Mouse (Mus musculus) gastrocnemius, adult 2 months (tissue): ENCODE measurements around the gene Olfr1373. TPM values are rescaled to one million over a fixed set of nuclear protein-coding genes. Genes with fewer than 3 reads are reported as not detected.

Experiments used
- DNase-seq: peaks from one replicate; pipeline ENCODE4 v3.0.0; 2022
- H3K27ac ChIP-seq: fragments of 200-600 bp; 2 replicates; pipeline ENCODE4 v1.8.1; 2022; ENCODE audit warnings: mild to moderate bottlenecking
- H3K4me3 ChIP-seq: fragments of 200-600 bp; 2 replicates; pipeline ENCODE4 v1.8.1; 2022; ENCODE audit warnings: mild to moderate bottlenecking, moderate library complexity
- CTCF ChIP-seq: fragments of 200-600 bp; IDR thresholded peaks from 2 replicates; pipeline ENCODE4 v1.8.1; 2022; ENCODE audit warnings: antibody characterized with exemption, mild to moderate bottlenecking, moderate library complexity
- intact Hi-C: fragments of 180-260 bp; cut with DNase I; formaldehyde crosslinking; loops from one replicate; pipeline ENCODE4 v1.15.1; 2025
- microRNA-seq: library from miRNA; unstranded; fragments of <30 nt; microRNA quantifications from one replicate; pipeline ENCODE4 v1.2.0, GENCODE M21; 2021
- total RNA-seq, 2 experiments: library from RNA; stranded (reverse); gene quantifications; 2 replicates each; pipeline ENCODE4 v1.2.3; 2021

Gene Olfr1373
- total RNA-seq, 2 experiments from 2014 or later: not detected

DNA sequence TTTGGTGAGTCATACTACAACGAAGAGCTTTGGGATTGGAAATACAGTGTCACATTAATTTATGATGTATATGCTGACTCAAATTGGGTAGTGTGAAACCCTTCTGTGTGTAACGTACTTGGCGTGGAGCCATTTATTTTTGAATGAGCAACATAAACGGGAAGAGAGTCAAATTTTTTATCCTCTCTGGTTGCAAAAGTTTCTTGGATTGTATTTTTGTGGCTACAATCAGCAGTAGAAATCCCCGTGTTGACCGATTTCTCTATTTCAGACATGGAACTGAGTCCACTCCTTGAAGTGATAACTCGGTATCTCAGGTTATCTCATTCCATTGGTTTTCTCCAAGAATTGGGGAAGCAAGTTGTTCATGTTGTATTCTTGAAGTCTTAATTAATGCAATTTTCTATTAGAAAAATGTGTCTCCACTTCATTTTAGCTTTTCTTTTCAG is 45.5 kb downstream of the Olfr1373 start:
- H3K27ac ChIP-seq: peak overlapping the region; percentile 100
- TF ChIP-seq CTCF: no peak
- intact Hi-C loops: loop anchor here (10.0 kb wide), 1 partner anchor 285 kb away; no protein-coding TSS in a partner anchor
- H3K4me3 ChIP-seq: peak overlapping the region; percentile 97
- no peak for DNase-seq

DNA sequence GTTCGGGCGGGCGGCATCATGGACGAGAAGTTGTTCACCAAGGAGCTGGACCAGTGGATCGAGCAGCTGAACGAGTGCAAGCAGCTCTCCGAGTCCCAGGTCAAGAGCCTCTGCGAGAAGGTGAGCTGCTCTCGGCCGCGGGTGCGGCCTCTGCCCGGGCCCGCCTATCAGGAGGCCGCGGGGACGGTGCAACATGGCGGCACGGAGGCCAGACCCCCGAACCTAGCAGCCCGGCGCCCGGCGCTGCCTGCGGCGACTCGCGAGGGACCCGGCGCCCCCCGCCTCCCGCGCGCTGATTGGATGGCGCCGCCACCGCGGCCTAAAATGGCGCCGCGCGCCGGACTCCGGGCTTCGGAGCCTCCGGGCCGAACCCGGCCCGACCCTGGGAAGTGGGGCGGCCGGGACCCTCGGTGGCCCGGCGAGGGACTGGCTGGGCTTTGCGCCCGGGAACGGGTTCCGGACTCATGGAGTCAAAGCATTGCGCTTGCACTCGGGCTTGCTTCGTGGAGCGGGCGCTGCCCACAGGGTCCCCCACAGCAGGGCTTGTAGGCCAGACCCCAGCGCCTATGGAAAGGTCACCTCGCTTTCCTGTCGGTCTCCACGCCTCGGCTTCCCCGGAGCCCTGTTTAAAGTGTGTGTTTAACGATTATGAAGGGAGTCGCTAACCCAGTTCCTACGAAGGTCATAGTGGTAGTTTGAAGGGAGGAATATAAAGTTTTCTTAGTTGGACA is 46.1 kb downstream of the Olfr1373 start:
- intact Hi-C loops: no loop called here
- peak; percentile 85 for DNase-seq
- peak overlapping the region; percentile 97 for H3K4me3 ChIP-seq
- no peak for TF ChIP-seq CTCF
- peak overlapping the region; percentile 100 for H3K27ac ChIP-seq

DNA sequence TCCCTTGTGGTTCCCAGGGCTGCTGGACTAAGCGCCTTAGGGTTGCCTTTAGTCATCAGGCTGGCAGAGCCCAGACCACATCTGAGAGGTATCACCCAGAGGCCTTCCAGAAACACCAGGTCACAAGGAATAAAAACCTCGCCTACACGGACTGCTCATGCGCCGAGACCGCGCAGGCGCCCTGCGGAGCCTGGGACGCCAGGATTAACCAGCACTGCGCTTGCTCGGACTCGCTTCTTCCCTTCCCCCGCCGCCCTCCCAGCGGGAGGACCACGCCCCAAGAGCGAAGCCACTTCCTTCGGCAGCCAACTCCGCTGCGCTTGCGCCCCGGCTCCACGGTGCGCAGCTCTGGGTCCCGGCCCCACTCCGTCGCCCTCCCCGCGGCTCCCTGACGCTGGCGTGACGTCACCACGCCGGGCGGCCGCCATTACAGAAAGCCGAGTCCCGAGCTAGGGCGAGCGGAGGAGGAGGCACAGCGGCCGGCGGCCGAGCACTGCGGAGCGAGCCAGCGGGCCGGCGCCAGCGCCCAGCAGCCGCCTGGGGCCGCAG is 46.9 kb downstream of the Olfr1373 start, which contains the start of gene Ppp2ca:
TSS of gene Ppp2ca (plus strand) at position 284 of the 549 bp plus-strand sequence.
- TF ChIP-seq CTCF: no peak
- intact Hi-C loops: loop anchor here (1.0 kb wide), 1 partner anchor 98 kb away; the partner anchor contains the start of gene Ube2b
- Histone ChIP-seq H3K27ac (peak within 1 kb of the TSS; percentile 100), H3K4me3 (peak within 1 kb of the TSS; percentile 97)
- peak; percentile 99 for DNase-seq

DNA sequence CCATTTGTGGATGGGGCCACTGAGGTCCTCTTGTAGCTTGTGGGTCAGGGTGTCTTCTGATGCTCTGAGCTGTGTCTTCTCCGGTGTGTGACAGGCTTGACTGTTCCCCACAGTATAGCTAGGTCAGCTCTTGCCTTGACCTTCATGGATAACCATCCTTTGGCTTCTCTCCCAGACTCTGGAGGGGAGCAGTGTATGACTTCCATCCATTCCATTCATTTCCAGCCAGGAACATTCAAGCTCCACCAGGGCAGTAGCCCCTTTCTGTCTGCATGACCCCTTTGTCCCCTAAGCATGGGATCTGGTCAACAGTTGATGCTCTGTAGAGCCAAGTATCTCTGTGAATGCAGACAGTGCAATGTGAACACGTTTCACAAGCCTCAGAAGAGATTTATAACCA is 47.7 kb downstream of the Olfr1373 start:
- Histone ChIP-seq H3K27ac (peak overlapping the region; percentile 100), H3K4me3 (peak overlapping the region; percentile 97)
- intact Hi-C loops: no loop called here
- TF ChIP-seq CTCF: no peak
- DNase-seq: no peak

DNA sequence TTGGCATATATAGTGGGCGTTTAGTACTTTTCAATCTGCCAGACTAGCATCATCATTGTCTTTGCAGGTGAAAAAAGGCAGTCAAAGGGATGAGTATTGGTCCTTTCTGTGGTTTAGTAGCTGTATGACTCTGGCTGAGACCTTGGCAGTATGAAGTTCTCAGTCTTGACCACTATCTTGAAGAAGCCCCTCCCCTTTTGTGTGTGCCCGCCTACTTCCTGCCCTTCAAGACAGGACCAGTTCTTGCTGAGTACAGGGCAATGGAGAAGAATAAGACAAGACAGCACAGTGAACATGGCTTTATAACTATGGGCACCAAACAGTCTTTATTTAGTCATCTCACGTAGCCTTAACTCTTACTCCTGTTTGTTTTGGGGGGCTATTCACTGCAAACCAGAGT is 48.3 kb downstream of the Olfr1373 start:
- intact Hi-C loops: no loop called here
- Histone ChIP-seq H3K27ac (peak overlapping the region; percentile 100), H3K4me3 (no peak overlapping the region)
- DNase-seq: no peak
- no peak for TF ChIP-seq CTCF

Small RNAs within 50 kb of the gene (microRNA-seq; reads per million reads assigned to microRNA genes)
- gene Gm24157 (not detected), gene Mir3061 (42.6 reads per million, percentile 29 among the genes with 10 or more reads in this experiment)

Other genes starting within 250 kb of the Olfr1373 start
- 10 to 100 TPM; 16.9 to 30.0 TPM for gene Cdkn2aipnl, start 177.9 kb downstream of the Olfr1373 start, total RNA-seq
- gene Ube2b, start 144.8 kb downstream of the Olfr1373 start, total RNA-seq: 100 to 1,000 TPM; 519 to 559 TPM
- 1 to 10 TPM; 1.5 to 3.2 TPM for gene Cdkl3, start 141.3 kb downstream of the Olfr1373 start, total RNA-seq
- gene Ppp2ca, start 46.8 kb downstream of the Olfr1373 start, total RNA-seq: 10 to 100 TPM; 43.2 to 54.0 TPM
- gene Olfr1371, start 68.5 kb upstream of the Olfr1373 start, total RNA-seq: not detected
- 100 to 1,000 TPM; 269 to 292 TPM for gene Skp1a, start 86.5 kb upstream of the Olfr1373 start, total RNA-seq
- under 1 TPM; 0.31 to 0.59 TPM for gene Tcf7, start 137.5 kb upstream of the Olfr1373 start, total RNA-seq
- gene Vdac1, start 215.3 kb upstream of the Olfr1373 start, total RNA-seq: 1,000 to 10,000 TPM; 1,359 to 1,549 TPM